Mouse (Mus musculus) frontal cortex, postnatal 25 days (tissue): ENCODE data around the gene Nupl2.

Experiments
- DNase-seq, 2 experiments: peaks; one replicate each; pipeline ENCODE4 v3.0.0; 2022; ENCODE audit warnings: low spot score in 2 of 2

Gene Nupl2

DNA sequence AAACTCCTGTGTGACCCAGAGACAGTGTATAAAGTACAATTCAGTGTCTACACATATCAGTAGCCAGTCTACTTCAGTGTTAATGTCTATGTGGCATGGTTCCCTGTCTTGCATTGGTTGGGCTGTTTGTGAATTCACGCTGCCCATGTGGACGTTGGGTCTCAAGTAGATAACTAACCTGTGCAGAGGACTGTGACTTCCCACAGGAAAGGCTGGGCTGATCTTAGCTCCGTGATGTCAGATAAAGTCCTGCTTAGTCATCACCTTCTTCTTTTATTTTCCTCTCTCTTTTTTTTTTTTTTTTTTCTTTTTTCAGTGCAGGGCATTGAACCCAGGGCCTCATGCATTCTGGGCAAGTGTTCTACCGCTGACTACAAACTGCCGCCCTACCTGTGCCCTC is 43.7 kb downstream of the Nupl2 start:
- no peak for DNase-seq

DNA sequence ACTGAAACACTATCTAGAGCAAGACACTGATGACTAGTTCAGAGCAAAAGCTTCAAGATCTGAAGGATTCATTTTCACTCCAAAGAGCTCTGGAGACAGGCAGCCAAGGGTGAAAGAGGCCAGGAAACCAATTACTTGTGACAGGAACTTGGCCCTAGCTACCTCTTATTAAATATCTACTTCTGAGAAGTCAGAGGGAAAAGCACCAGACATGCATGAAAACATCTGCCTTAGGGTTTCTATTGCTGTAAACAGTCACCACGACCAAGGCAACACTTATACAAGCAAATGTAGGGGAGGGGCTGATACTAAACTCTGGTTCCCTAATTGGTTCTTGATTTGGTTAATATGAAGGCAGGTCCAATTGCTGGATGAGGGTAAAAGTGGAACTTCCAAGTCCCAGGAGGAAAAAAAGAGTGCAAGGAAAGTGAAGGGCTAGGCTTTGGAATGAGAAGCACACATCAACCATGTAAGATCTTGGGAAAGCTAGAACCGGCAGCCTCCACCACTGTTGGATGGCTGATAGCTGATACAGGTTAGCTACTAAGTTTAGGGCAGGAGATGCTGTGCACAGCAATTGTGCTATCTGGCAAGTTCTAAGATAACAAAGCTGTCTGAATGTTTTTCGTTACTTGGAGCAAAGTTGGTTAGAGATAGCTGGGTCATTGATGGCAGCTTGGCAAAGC is 49.2 kb downstream of the Nupl2 start:
- no peak for DNase-seq

- DNase-seq: no peak
These were observed 49.8 kb downstream of the Nupl2 start for GRCm38 (mm10) chr5:24214547-24214878.

GRCm38 (mm10) chr5:24214900-24215299 is 50.1 kb downstream of the Nupl2 start:
- no peak for DNase-seq
